Mouse (Mus musculus) embryonic facial prominence, embryonic 14.5 days (tissue): Measurements from ENCODE around the gene A930002H24Rik. TPM values are rescaled to one million over a fixed set of nuclear protein-coding genes. Genes with fewer than 3 reads are reported as not detected.

Experiments
- ATAC-seq: fragments of 200-750 bp; cut with Nextera tagmentation; 2 replicates; pipeline ENCODE4 v1.8.0; 2017; ENCODE audit warnings: low read depth, moderate number of reproducible peaks, moderate TSS enrichment
- DNase-seq: peaks from one replicate; pipeline ENCODE4 v3.0.0-alpha.2; 2015; ENCODE audit warnings: low spot score
- H3K27ac ChIP-seq: fragments of 300-500 bp; sonication (generic); replicated peaks from 2 replicates; pipeline ENCODE4 v1.5.1; 2014; ENCODE audit warnings: low read depth, mild to moderate bottlenecking, low read length, moderate library complexity
- H3K27me3 ChIP-seq: fragments of 300-500 bp; sonication (generic); replicated peaks from 2 replicates; pipeline ENCODE4 v1.6.1; 2014; ENCODE audit warnings: low read length; ENCODE audit not compliant: control insufficient read depth, insufficient read depth
- H3K36me3 ChIP-seq: fragments of 300-500 bp; sonication (generic); 2 replicates; pipeline ENCODE4 v1.6.1; 2014; ENCODE audit warnings: low read length, mixed read lengths; ENCODE audit not compliant: control insufficient read depth, insufficient read depth
- H3K4me1 ChIP-seq: fragments of 300-500 bp; sonication (generic); 2 replicates; pipeline ENCODE4 v1.6.1; 2014; ENCODE audit warnings: antibody characterized with exemption, low read length; ENCODE audit not compliant: control insufficient read depth, insufficient read depth
- H3K4me2 ChIP-seq: fragments of 300-500 bp; sonication (generic); 2 replicates; pipeline ENCODE4 v1.6.1; 2014; ENCODE audit warnings: low read depth, mild to moderate bottlenecking, low read length, moderate library complexity, mixed read lengths
- H3K4me3 ChIP-seq: fragments of 300-500 bp; sonication (generic); 2 replicates; pipeline ENCODE4 v1.5.1; 2014; ENCODE audit warnings: low read depth, mild to moderate bottlenecking, low read length
- H3K9ac ChIP-seq: fragments of 300-500 bp; sonication (generic); 2 replicates; pipeline ENCODE4 v1.6.1; 2014; ENCODE audit warnings: low read depth, mild to moderate bottlenecking, low read length, moderate library complexity, mixed read lengths
- H3K9me3 ChIP-seq: fragments of 300-500 bp; sonication (generic); 2 replicates; pipeline ENCODE4 v1.6.1; 2016; ENCODE audit warnings: low read length; ENCODE audit not compliant: control insufficient read depth
- WGBS: fragments of 180-500 bp; shearing (Covaris S2); extraction: QIAGEN DNeasy Blood & Tissue Kit; methylation state at CpG from one replicate; pipeline ENCODE4 v1.1.7; 2014; 5-methylcytosine and 5-hydroxymethylcytosine counted together
- polyA plus RNA-seq: library from polyadenylated mRNA; unstranded; fragments of >200 nt; fragmentation: Nextera tagmentation; extraction: Ambion mirVana; gene quantifications from 2 replicates; pipeline ENCODE4 v1.2.1, GENCODE M21; 2014

The A930002H24Rik gene
- polyA plus RNA-seq, 1 experiment from 2014 or later: 2.4 TPM

DNA sequence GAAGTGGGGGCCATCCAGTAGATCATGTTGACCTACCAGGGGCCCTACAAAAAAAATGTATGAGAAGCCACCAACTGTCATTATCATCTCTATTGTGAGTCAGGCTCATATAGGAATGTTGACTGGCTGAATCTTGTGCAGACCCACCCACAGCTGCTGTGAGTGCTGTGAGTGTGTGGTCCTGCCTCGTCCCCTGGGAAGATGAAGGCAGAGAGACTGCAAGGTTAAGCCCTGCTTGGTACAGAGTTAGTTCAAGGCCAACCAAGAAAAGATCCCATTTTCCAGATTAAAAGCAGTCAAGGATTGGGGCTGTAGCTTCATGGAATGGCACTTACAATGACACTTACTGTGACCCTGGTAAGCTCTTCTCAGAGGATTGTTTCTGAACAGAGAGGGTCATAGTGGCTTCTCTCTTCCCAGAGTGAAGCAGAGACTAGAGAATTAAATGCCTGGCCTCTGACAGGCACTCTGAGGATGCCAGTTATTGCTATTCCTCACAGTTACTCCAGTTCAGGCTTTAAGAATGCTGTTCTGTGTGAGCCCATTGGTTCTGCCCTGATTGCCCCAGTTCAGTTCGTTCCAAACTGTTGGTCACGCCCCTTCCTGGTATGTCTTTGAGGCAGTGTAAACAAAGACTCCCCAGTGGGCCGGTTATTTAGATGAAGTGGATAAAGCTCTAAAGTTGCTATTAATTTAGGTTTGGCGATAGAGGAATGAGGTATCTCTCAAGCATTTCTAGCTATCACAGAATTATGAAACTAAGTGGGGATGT, 34.8 kb downstream of the A930002H24Rik start:
- no peak overlapping the region for H3K4me2 ChIP-seq
- 51% methylated on average over 5 of the region's 5 CpGs for WGBS

GRCm38 (mm10) chr17:63826767-63827166, 36.8 kb downstream of the A930002H24Rik start:
- H3K27me3 ChIP-seq: no peaks in the 10 kb centered on the region
- H3K4me1 ChIP-seq: no peaks in the 10 kb centered on the region
- no peaks in the 10 kb centered on the region for H3K36me3 ChIP-seq
- ATAC-seq: no peak
- no peaks in the 10 kb centered on the region for H3K9me3 ChIP-seq
- no peak overlapping the region for H3K4me2 ChIP-seq
- DNase-seq: no peak
- H3K27ac ChIP-seq: no peak overlapping the region
- WGBS: 87% methylated on average over 7 of the region's 7 CpGs
- H3K4me3 ChIP-seq: no peak overlapping the region
- H3K9ac ChIP-seq: no peak overlapping the region

More for the DNA sequence above, 34.8 kb downstream of the A930002H24Rik start:
- no peaks in the 10 kb centered on the region for H3K9me3 ChIP-seq
- ATAC-seq (no peak), DNase-seq (no peak)
- no peaks in the 10 kb centered on the region for H3K27me3 ChIP-seq
- H3K27ac ChIP-seq: no peak overlapping the region
- no peak overlapping the region for H3K4me3 ChIP-seq
- no peak overlapping the region for H3K9ac ChIP-seq
- no peaks in the 10 kb centered on the region for H3K4me1 ChIP-seq
- no peaks in the 10 kb centered on the region for H3K36me3 ChIP-seq

DNA sequence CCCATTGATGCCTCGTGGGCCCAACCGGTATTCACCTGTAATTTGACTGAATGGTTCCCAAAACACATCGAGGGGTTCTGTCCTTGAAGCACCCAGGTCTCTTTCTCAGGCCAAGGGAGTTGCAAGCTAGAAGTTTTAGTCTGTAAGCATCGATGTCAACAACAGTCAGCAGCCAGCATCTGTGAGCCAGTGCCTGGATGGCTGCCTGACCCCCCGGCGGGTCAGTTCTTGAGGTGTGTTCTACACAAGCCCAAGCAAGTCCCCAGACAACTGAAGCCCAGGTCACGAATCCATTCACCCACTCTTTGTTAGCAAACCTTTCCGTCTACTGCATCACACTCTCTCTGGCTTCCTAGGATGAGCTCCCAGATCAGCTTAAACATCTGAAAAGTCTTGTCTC, 37.4 kb downstream of the A930002H24Rik start:
- WGBS: 84% methylated on average over 8 of the region's 8 CpGs
- Histone ChIP-seq H3K9ac (no peak overlapping the region), H3K4me1 (no peaks in the 10 kb centered on the region), H3K4me3 (no peak overlapping the region), H3K9me3 (no peaks in the 10 kb centered on the region), H3K27me3 (no peaks in the 10 kb centered on the region), H3K27ac (no peak overlapping the region), H3K4me2 (no peak overlapping the region), H3K36me3 (no peaks in the 10 kb centered on the region)
- ATAC-seq: no peak
- DNase-seq: no peak

DNA sequence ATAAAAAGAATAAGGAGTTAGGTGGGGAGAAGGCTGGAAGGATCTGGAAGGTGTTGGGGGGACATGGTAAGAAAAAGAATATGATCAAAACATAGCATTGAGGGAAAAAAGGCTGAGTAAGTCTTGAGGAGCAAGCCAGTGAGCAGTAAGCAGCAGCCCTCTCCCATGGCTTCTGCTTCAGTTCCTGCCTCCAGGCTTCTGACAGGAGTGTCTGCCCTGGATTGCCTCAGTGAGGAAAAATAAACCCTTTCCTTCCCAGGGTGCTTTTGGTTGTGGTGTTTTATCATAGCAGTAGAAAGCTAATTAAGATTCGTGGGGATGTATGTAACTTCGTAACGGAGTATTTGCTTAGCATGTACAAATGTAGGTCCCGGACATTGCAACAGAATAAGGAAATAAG, 39.5 kb downstream of the A930002H24Rik start:
- WGBS: 89% methylated on average over 4 of the region's 4 CpGs
- Histone ChIP-seq H3K9ac (no peak overlapping the region), H3K36me3 (no peaks in the 10 kb centered on the region), H3K27ac (no peak overlapping the region), H3K9me3 (no peaks in the 10 kb centered on the region), H3K4me2 (no peak overlapping the region), H3K27me3 (no peaks in the 10 kb centered on the region), H3K4me3 (no peak overlapping the region), H3K4me1 (no peaks in the 10 kb centered on the region)
- DNase-seq (no peak), ATAC-seq (no peak)

- no peak for ATAC-seq
- Histone ChIP-seq H3K27me3 (no peaks in the 10 kb centered on the region), H3K4me2 (no peak overlapping the region), H3K36me3 (no peaks in the 10 kb centered on the region), H3K27ac (no peak overlapping the region), H3K4me1 (no peaks in the 10 kb centered on the region), H3K9ac (no peak overlapping the region), H3K9me3 (0 out of 2 replicates have a peak, but pooled peaks cover 3% of the 10 kb centered on the region), H3K4me3 (no peak overlapping the region)
- WGBS: 89% methylated on average over 10 of the region's 10 CpGs
- no peak for DNase-seq
These were observed 45.1 kb downstream of the A930002H24Rik start for GRCm38 (mm10) chr17:63818444-63819027.

GRCm38 (mm10) chr17:63813552-63813951, 50.0 kb downstream of the A930002H24Rik start:
- 81% methylated on average over 6 of the region's 6 CpGs for WGBS
- Histone ChIP-seq H3K27ac (no peak overlapping the region), H3K4me3 (no peak overlapping the region), H3K9me3 (0 out of 2 replicates have a peak, but pooled peaks cover 3% of the 10 kb centered on the region), H3K4me1 (no peaks in the 10 kb centered on the region), H3K4me2 (no peak overlapping the region), H3K27me3 (no peaks in the 10 kb centered on the region), H3K9ac (no peak overlapping the region), H3K36me3 (no peaks in the 10 kb centered on the region)
- DNase-seq: no peak
- ATAC-seq: no peak

Other genes with a start within 250 kb of the A930002H24Rik start
- 33.1 and 35.8 TPM in 2 replicates for gene Fer, start 729 bp downstream of the A930002H24Rik start, polyA plus RNA-seq